Mouse (Mus musculus) stomach, postnatal 0 days (tissue): ENCODE data around the gene Cntnap2. TPM values are rescaled to one million over a fixed set of nuclear protein-coding genes. Genes with fewer than 3 reads are reported as not detected.

Experiments
- ATAC-seq: fragments of 200-750 bp; cut with Nextera tagmentation; 2 replicates; pipeline ENCODE4 v1.8.0; 2017; ENCODE audit not compliant: low FRiP score, low TSS enrichment
- DNase-seq: peaks from one replicate; pipeline ENCODE4 v3.0.0-alpha.2; 2016; ENCODE audit warnings: low spot score
- H3K27ac ChIP-seq: fragments of 300-500 bp; sonication (generic); replicated peaks from 2 replicates; pipeline ENCODE4 v1.5.1; 2014; ENCODE audit warnings: mild to moderate bottlenecking, control low read depth
- H3K27me3 ChIP-seq: fragments of 300-500 bp; sonication (generic); 2 replicates; pipeline ENCODE4 v1.6.1; 2014; ENCODE audit warnings: low read length; ENCODE audit not compliant: control insufficient read depth, insufficient read depth
- H3K36me3 ChIP-seq: fragments of 300-500 bp; sonication (generic); 2 replicates; pipeline ENCODE4 v1.6.1; 2014; ENCODE audit warnings: low read length, mixed read lengths; ENCODE audit not compliant: control insufficient read depth, insufficient read depth
- H3K4me1 ChIP-seq: fragments of 300-500 bp; sonication (generic); replicated peaks from 2 replicates; pipeline ENCODE4 v1.6.1; 2014; ENCODE audit warnings: antibody characterized with exemption; ENCODE audit not compliant: control insufficient read depth, insufficient read depth
- H3K4me2 ChIP-seq: fragments of 300-500 bp; sonication (generic); replicated peaks from 2 replicates; pipeline ENCODE4 v1.6.1; 2014; ENCODE audit warnings: low read depth, mild to moderate bottlenecking, control low read depth, moderate library complexity
- H3K4me3 ChIP-seq: fragments of 300-500 bp; sonication (generic); 2 replicates; pipeline ENCODE4 v1.5.1; 2014; ENCODE audit warnings: low read depth, low read length, control low read depth
- H3K9ac ChIP-seq: fragments of 300-500 bp; sonication (generic); 2 replicates; pipeline ENCODE4 v1.6.1; 2014; ENCODE audit warnings: mild to moderate bottlenecking, low read length, control low read depth, mixed read lengths
- H3K9me3 ChIP-seq: fragments of 300-500 bp; sonication (generic); 2 replicates; pipeline ENCODE4 v1.6.1; 2016; ENCODE audit warnings: low read length; ENCODE audit not compliant: control insufficient read depth
- CTCF ChIP-seq: IDR thresholded peaks from 2 replicates; pipeline ENCODE4 v1.5.1; 2016; ENCODE audit warnings: antibody characterized with exemption, low read depth, mild to moderate bottlenecking, moderate library complexity
- EP300 ChIP-seq: optimal IDR thresholded peaks from 2 replicates; pipeline ENCODE3; 2016; ENCODE audit warnings: antibody characterized with exemption
- WGBS: fragments of 180-500 bp; shearing (Covaris S2); extraction: QIAGEN DNeasy Blood & Tissue Kit; methylation state at CpG from one replicate; pipeline ENCODE4 v1.1.7; 2014; 5-methylcytosine and 5-hydroxymethylcytosine counted together
- polyA plus RNA-seq: library from polyadenylated mRNA; unstranded; fragments of >200 nt; fragmentation: Nextera tagmentation; extraction: Ambion mirVana; gene quantifications from 2 replicates; pipeline ENCODE4 v1.2.1, GENCODE M21; 2015

Cntnap2 gene
- polyA plus RNA-seq, 1 experiment from 2014 or later = 0.55 TPM

- Histone ChIP-seq H3K4me1 (no peaks in the 10 kb centered on the region), H3K9ac (no peak overlapping the region), H3K4me3 (no peak overlapping the region), H3K27ac (no peak overlapping the region), H3K36me3 (no peaks in the 10 kb centered on the region), H3K4me2 (no peak overlapping the region), H3K27me3 (no peaks in the 10 kb centered on the region), H3K9me3 (no peaks in the 10 kb centered on the region)
- DNase-seq (no peak), ATAC-seq (no peak)
- TF ChIP-seq EP300 (no peak), CTCF (no peak)
Measured at GRCm38 (mm10) chr6:46414154-46414553, 1355.0 kb downstream of the Cntnap2 start.

- DNase-seq (no peak), ATAC-seq (no peak)
- H3K4me3 ChIP-seq = no peak overlapping the region
- 70% methylated on average over 4 of the region's 4 CpGs for WGBS
- no peak overlapping the region for H3K4me2 ChIP-seq
- H3K9ac ChIP-seq = no peak overlapping the region
- H3K36me3 ChIP-seq = no peaks in the 10 kb centered on the region
- no peaks in the 10 kb centered on the region for H3K4me1 ChIP-seq
- no peak overlapping the region for H3K27ac ChIP-seq
- no peaks in the 10 kb centered on the region for H3K9me3 ChIP-seq
- no peaks in the 10 kb centered on the region for H3K27me3 ChIP-seq
- TF ChIP-seq CTCF (no peak), EP300 (no peak)
Measured at GRCm38 (mm10) chr6:46414562-46414961, 1355.4 kb downstream of the Cntnap2 start.

- no peaks in the 10 kb centered on the region for H3K27me3 ChIP-seq
- no peaks in the 10 kb centered on the region for H3K36me3 ChIP-seq
- H3K9ac ChIP-seq = no peak overlapping the region
- DNase-seq = no peak
- H3K4me1 ChIP-seq = no peaks in the 10 kb centered on the region
- no peak overlapping the region for H3K4me2 ChIP-seq
- no peak for ATAC-seq
- no peak overlapping the region for H3K27ac ChIP-seq
- no peak for TF ChIP-seq EP300
- no peak for TF ChIP-seq CTCF
- no peak overlapping the region for H3K4me3 ChIP-seq
- H3K9me3 ChIP-seq = no peaks in the 10 kb centered on the region
Measured at GRCm38 (mm10) chr6:46419827-46420226, 1360.7 kb downstream of the Cntnap2 start.

GRCm38 (mm10) chr6:46420349-46420748, 1361.2 kb downstream of the Cntnap2 start:
- ATAC-seq = no peak

GRCm38 (mm10) chr6:46428231-46428630, 1369.1 kb downstream of the Cntnap2 start:
- TF ChIP-seq CTCF = no peak
- no peak for TF ChIP-seq EP300
- Histone ChIP-seq H3K4me3 (no peak overlapping the region), H3K4me1 (no peaks in the 10 kb centered on the region), H3K9me3 (no peaks in the 10 kb centered on the region), H3K27ac (no peak overlapping the region), H3K36me3 (no peaks in the 10 kb centered on the region), H3K4me2 (no peak overlapping the region), H3K27me3 (no peaks in the 10 kb centered on the region), H3K9ac (no peak overlapping the region)
- no peak for DNase-seq
- ATAC-seq = no peak
- 51% methylated on average over 5 of the region's 5 CpGs for WGBS

More at GRCm38 (mm10) chr6:46420349-46420748, 1361.2 kb downstream of the Cntnap2 start:
- Histone ChIP-seq H3K4me3 (no peak overlapping the region), H3K4me2 (no peak overlapping the region), H3K27me3 (no peaks in the 10 kb centered on the region), H3K9me3 (no peaks in the 10 kb centered on the region), H3K4me1 (no peaks in the 10 kb centered on the region), H3K27ac (no peak overlapping the region), H3K9ac (no peak overlapping the region), H3K36me3 (no peaks in the 10 kb centered on the region)
- DNase-seq = no peak
- TF ChIP-seq EP300 = no peak
- no peak for TF ChIP-seq CTCF

GRCm38 (mm10) chr6:46450917-46451638, 1391.9 kb downstream of the Cntnap2 start:
- Histone ChIP-seq H3K9me3 (no peaks in the 10 kb centered on the region), H3K27ac (no peak overlapping the region), H3K4me2 (no peak overlapping the region), H3K36me3 (no peaks in the 10 kb centered on the region), H3K9ac (no peak overlapping the region), H3K27me3 (no peaks in the 10 kb centered on the region), H3K4me1 (no peaks in the 10 kb centered on the region), H3K4me3 (no peak overlapping the region)
- DNase-seq (no peak), ATAC-seq (no peak)
- no peak for TF ChIP-seq EP300
- TF ChIP-seq CTCF = no peak
- WGBS = 77% methylated on average over 2 of the region's 2 CpGs
